Mouse (Mus musculus) hindlimb bud, embryonic 11.5 days (tissue): ENCODE measurements around the gene 3110040M04Rik.

ENCODE experiments used
- DNase-seq: peaks from one replicate; pipeline ENCODE4 v3.0.0-alpha.2; 2012; ENCODE audit warnings: low read depth, low spot score; ENCODE audit errors: extremely low spot score

3110040M04Rik gene

GRCm38 (mm10) chr1:151233756-151234155 lies 29.8 kb downstream of the 3110040M04Rik start:
- no peak for DNase-seq

GRCm38 (mm10) chr1:151235574-151235973 lies 31.7 kb downstream of the 3110040M04Rik start:
- no peak for DNase-seq

GRCm38 (mm10) chr1:151236141-151236930 lies 32.4 kb downstream of the 3110040M04Rik start:
- no peak for DNase-seq

GRCm38 (mm10) chr1:151237780-151238179 lies 33.9 kb downstream of the 3110040M04Rik start:
- no peak for DNase-seq

GRCm38 (mm10) chr1:151243332-151243731 lies 39.4 kb downstream of the 3110040M04Rik start:
- no peak for DNase-seq

- no peak for DNase-seq
Observed at GRCm38 (mm10) chr1:151244013-151244412, 40.1 kb downstream of the 3110040M04Rik start.

- DNase-seq, result no peak
Observed at GRCm38 (mm10) chr1:151244761-151245160, 40.8 kb downstream of the 3110040M04Rik start.

GRCm38 (mm10) chr1:151245165-151245564 lies 41.2 kb downstream of the 3110040M04Rik start:
- DNase-seq, result no peak

- no peak for DNase-seq
Observed at GRCm38 (mm10) chr1:151245846-151246245, 41.9 kb downstream of the 3110040M04Rik start.

GRCm38 (mm10) chr1:151250109-151250508 lies 46.2 kb downstream of the 3110040M04Rik start:
- DNase-seq, result no peak

GRCm38 (mm10) chr1:151250529-151251193 lies 46.7 kb downstream of the 3110040M04Rik start:
- DNase-seq, result no peak

- no peak for DNase-seq
Observed at GRCm38 (mm10) chr1:151251194-151252010, 47.5 kb downstream of the 3110040M04Rik start.
